Mouse (Mus musculus): ENCODE data around the gene Tuba1a. TPM values are rescaled to one million over a fixed set of nuclear protein-coding genes. Genes with fewer than 3 reads are reported as not detected.
A peak's percentile ranks its signal among the peaks of the same experiment; 100 is the strongest.
"Not testable (repeated sequence)": the region's sequence is repeated elsewhere in the genome, so short reads cannot be mapped to it uniquely, and the experiment has no call there.

The Tuba1a gene
- polyA plus RNA-seq, 1 experiment from 2014 or later = 602 TPM

DNA sequence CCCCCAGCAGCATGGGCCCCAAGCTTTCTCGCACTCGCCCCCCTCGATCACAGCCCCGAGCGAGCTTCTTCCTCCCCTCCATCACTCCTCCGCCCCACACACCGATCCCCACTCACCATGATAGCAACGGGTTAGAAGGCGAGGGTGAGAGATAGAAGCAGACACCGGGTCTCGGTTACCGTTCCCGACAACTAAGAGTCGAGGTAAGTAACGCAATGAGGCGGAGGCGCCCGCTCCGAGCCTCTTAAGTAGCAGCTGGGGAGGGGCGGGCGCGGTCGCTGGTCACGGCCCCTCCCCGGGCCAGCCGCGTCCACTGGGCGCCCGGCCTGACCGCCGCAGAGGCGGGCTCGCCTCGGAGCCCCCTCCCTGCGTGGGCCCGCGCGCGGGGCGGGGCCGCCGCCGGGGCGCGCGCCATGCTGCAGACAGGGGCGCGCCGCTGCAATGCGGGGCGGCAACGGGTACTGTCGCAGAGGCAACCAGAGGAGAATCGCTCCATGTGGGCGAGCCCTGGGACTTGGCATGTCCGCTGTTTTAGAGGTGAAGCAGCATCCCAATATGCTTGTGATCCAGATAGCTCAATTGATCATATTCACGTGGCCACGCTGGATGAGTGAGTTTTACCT, 19.2 kb downstream of the Tuba1a start, which contains the start of gene Tuba1b:
Tuba1b (minus strand) TSS at position 349 of the 623 bp plus-strand sequence.
- Histone ChIP-seq H3K4me3 (ENCODE audit: low read depth, low read length) (peak within 1 kb of the TSS; percentile 71), H3K36me3 (ENCODE audit: control insufficient read depth, insufficient read depth, low read length) (peaks cover 5% of the 10 kb centered on the region), H3K27ac (replicated peaks) (peak within 1 kb of the TSS; percentile 95), H3K27me3 (ENCODE audit: control insufficient read depth, insufficient read depth, low read length) (no peaks in the 10 kb centered on the region), H3K4me2 (replicated peaks; ENCODE audit: low read depth) (peak within 1 kb of the TSS; percentile 79), H3K9ac (ENCODE audit: low read length) (peak within 1 kb of the TSS; percentile 84), H3K9me3 (ENCODE audit: control insufficient read depth, low read length) (no peaks in the 10 kb centered on the region), H3K4me1 (replicated peaks; ENCODE audit: control insufficient read depth, insufficient read depth) (no peaks in the 10 kb centered on the region; the same call in 1 of the 2 replicates)
- WGBS = under 1% methylated on average over 58 of the region's 58 CpGs
- DNase-seq (ENCODE audit: low spot score) (peak; percentile 94), ATAC-seq (ENCODE audit: low FRiP score, low TSS enrichment) (peak; percentile 97)
- TF ChIP-seq EP300 (optimal IDR thresholded peaks at IDR 0.05) (no peak), CTCF (IDR thresholded peaks at IDR 0.05; ENCODE audit: low read depth) (peak; percentile 24; the same call in 1 of the 2 replicates)

DNA sequence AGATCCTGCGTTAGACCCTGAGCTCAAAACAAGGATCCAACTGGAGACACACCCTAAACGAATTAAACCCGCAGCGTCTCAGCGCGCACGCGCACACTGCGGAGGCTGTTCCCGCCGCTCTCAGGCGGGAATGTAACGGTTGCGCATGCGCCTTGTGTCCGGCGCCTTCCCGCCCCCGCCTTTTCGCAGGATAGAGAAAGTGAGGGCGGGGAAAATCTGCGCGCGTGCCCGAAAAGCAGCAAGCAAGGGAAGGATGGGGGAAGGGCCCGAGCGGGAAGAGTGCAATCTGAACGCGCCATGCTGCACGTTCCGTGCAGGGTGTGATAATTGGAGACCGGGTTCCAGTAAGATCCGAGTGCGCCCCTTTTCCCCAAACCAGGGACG, 19.7 kb downstream of the Tuba1a start:
- Histone ChIP-seq H3K4me1 (replicated peaks; ENCODE audit: control insufficient read depth, insufficient read depth) (no peaks in the 10 kb centered on the region; the same call in 1 of the 2 replicates), H3K27ac (replicated peaks) (peak overlapping the region; percentile 95), H3K27me3 (ENCODE audit: control insufficient read depth, insufficient read depth, low read length) (no peaks in the 10 kb centered on the region), H3K9ac (ENCODE audit: low read length) (peak overlapping the region; percentile 84), H3K4me3 (ENCODE audit: low read depth, low read length) (peak overlapping the region; percentile 71), H3K9me3 (ENCODE audit: control insufficient read depth, low read length) (no peaks in the 10 kb centered on the region), H3K36me3 (ENCODE audit: control insufficient read depth, insufficient read depth, low read length) (peaks cover 5% of the 10 kb centered on the region), H3K4me2 (replicated peaks; ENCODE audit: low read depth) (peak overlapping the region; percentile 79)
- WGBS = under 1% methylated on average over 35 of the region's 35 CpGs
- ATAC-seq (ENCODE audit: low FRiP score, low TSS enrichment) = peak; percentile 89
- TF ChIP-seq EP300 (optimal IDR thresholded peaks at IDR 0.05) (no peak), CTCF (IDR thresholded peaks at IDR 0.05; ENCODE audit: low read depth) (no peak; the same call in 1 of the 2 replicates)
- DNase-seq (ENCODE audit: low spot score) = peak; percentile 97

DNA sequence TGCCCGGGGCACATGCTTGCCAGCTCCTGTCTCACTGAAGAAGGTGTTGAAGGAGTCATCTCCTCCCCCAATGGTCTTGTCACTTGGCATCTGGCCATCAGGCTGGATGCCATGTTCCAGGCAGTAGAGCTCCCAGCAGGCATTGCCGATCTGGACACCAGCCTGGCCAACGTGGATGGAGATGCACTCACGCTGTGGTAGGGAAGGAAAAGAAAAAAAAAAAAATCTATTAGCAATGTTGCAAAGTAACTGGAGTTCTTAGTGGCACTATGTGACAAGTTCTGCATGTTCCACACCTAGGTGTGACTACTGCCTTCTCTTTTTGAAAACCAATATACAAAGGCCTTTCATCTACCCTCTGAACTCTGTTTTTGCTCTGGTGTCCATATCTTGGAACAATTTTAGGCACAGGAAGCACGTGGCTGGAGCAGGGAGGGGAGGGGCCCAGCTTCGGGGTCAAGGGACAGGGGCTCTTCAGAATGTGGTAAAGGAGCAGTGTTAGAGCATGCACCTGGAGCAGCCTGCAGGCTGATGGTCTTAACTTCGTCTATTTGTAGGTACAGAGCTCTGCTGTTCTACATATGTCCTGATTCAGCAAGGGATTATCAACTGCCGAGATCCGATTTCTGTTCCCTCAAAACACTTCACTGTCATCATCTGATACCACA, 20.4 kb downstream of the Tuba1a start:
- not testable (repeated sequence) for H3K9me3 ChIP-seq (ENCODE audit: control insufficient read depth, low read length); H3K4me1 ChIP-seq (replicated peaks; ENCODE audit: control insufficient read depth, insufficient read depth); H3K27me3 ChIP-seq (ENCODE audit: control insufficient read depth, insufficient read depth, low read length); ATAC-seq (ENCODE audit: low FRiP score, low TSS enrichment); H3K36me3 ChIP-seq (ENCODE audit: control insufficient read depth, insufficient read depth, low read length); DNase-seq (ENCODE audit: low spot score)
- H3K27ac ChIP-seq (replicated peaks) = peak overlapping the region; percentile 53
- WGBS = under 1% methylated on average over 8 of the region's 9 CpGs
- peak overlapping the region; percentile 66 for H3K9ac ChIP-seq (ENCODE audit: low read length)
- H3K4me3 ChIP-seq (ENCODE audit: low read depth, low read length) = peak overlapping the region; percentile 71
- peak overlapping the region; percentile 79 for H3K4me2 ChIP-seq (replicated peaks; ENCODE audit: low read depth)

GRCm38 (mm10) chr15:98930998-98931397, 22.5 kb downstream of the Tuba1a start:
- H3K4me2 ChIP-seq (replicated peaks; ENCODE audit: low read depth) = no peak overlapping the region
- no peak overlapping the region for H3K27ac ChIP-seq (replicated peaks)

GRCm38 (mm10) chr15:98930017-98930734, 23.3 kb downstream of the Tuba1a start:
- H3K9ac ChIP-seq (ENCODE audit: low read length) = no peak overlapping the region
- TF ChIP-seq EP300 (optimal IDR thresholded peaks at IDR 0.05) (no peak), CTCF (IDR thresholded peaks at IDR 0.05; ENCODE audit: low read depth) (no peak)

More at GRCm38 (mm10) chr15:98930998-98931397, 22.5 kb downstream of the Tuba1a start:
- Histone ChIP-seq H3K9ac (ENCODE audit: low read length) (no peak overlapping the region), H3K4me3 (ENCODE audit: low read depth, low read length) (no peak overlapping the region), H3K36me3 (ENCODE audit: control insufficient read depth, insufficient read depth, low read length) (peaks cover 5% of the 10 kb centered on the region), H3K9me3 (ENCODE audit: control insufficient read depth, low read length) (no peaks in the 10 kb centered on the region), H3K27me3 (ENCODE audit: control insufficient read depth, insufficient read depth, low read length) (no peaks in the 10 kb centered on the region), H3K4me1 (replicated peaks; ENCODE audit: control insufficient read depth, insufficient read depth) (no peaks in the 10 kb centered on the region; the same call in 1 of the 2 replicates)
- WGBS = 72% methylated on average over 3 of the region's 3 CpGs
- no peak for ATAC-seq (ENCODE audit: low FRiP score, low TSS enrichment)
- no peak for TF ChIP-seq EP300 (optimal IDR thresholded peaks at IDR 0.05)
- no peak for TF ChIP-seq CTCF (IDR thresholded peaks at IDR 0.05; ENCODE audit: low read depth)
- no peak for DNase-seq (ENCODE audit: low spot score)

More at GRCm38 (mm10) chr15:98930017-98930734, 23.3 kb downstream of the Tuba1a start:
- DNase-seq (ENCODE audit: low spot score) = no peak
- H3K9me3 ChIP-seq (ENCODE audit: control insufficient read depth, low read length) = no peaks in the 10 kb centered on the region
- WGBS = 44% methylated on average over 8 of the region's 8 CpGs
- ATAC-seq (ENCODE audit: low FRiP score, low TSS enrichment) = no peak
- H3K4me3 ChIP-seq (ENCODE audit: low read depth, low read length) = no peak overlapping the region
- no peaks in the 10 kb centered on the region for H3K27me3 ChIP-seq (ENCODE audit: control insufficient read depth, insufficient read depth, low read length)
- H3K4me2 ChIP-seq (replicated peaks; ENCODE audit: low read depth) = no peak overlapping the region
- peaks cover 5% of the 10 kb centered on the region for H3K36me3 ChIP-seq (ENCODE audit: control insufficient read depth, insufficient read depth, low read length)
- no peaks in the 10 kb centered on the region for H3K4me1 ChIP-seq (replicated peaks; ENCODE audit: control insufficient read depth, insufficient read depth)
- H3K27ac ChIP-seq (replicated peaks) = no peak overlapping the region

All from stomach, postnatal 0 days (tissue).